Mouse (Mus musculus): ENCODE results near the gene Bst1. TPM values are rescaled to one million over a fixed set of nuclear protein-coding genes. Genes with fewer than 3 reads are reported as not detected.

The Bst1 gene
- polyA plus RNA-seq, 1 experiment = 3.3 TPM

GRCm38 (mm10) chr5:43810427-43811062, 8.1 kb upstream of the Bst1 start:
- DNase-seq (ENCODE audit: low spot score) = no peak

DNA sequence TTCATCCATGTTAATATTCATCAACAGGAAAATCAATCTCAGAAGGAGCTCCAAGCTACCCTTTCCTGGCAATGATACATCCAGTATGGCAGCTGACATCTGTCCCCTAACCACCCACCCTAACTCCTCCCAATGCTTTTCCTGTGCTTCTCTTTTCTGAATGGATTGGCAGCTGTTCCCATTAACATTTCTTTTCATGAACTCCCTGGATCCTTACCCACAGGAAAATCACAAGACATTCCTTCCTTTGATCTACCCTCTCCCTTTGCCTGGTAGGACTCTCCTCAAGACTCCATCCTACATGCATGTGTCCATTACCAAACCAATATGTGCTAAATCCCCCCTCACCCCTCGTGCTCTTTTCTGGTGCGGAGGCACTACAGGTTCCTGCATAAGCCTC, 4.1 kb upstream of the Bst1 start:
- no peak for DNase-seq (ENCODE audit: low spot score)

DNA sequence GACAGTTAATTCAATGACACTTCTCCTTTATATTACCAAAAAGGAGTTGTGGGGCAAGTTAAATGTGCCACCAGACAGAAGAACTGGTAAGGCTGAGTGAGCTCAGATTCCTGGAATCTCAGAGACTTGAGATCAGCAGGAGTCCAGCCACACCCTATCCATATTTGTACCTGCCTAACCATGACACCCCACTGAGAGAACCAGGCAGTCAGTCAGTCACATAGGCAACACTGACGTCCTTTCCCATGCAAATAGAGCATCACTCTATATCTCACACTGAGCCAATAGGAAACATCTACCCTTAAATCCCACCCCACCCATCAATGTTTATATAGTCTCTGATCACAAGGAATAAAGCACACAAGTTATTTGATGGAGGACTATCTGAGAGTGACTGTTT, 2.9 kb upstream of the Bst1 start:
- DNase-seq (ENCODE audit: low spot score) = no peak

GRCm38 (mm10) chr5:43820785-43821184, 2.1 kb downstream of the Bst1 start:
- no peak for DNase-seq (ENCODE audit: low spot score)

GRCm38 (mm10) chr5:43821538-43821937, 2.9 kb downstream of the Bst1 start, which contains the start of gene Fbxl5:
Gene Fbxl5, minus strand, starts transcription at chr5:43821638.
- no peak for DNase-seq (ENCODE audit: low spot score)

DNA sequence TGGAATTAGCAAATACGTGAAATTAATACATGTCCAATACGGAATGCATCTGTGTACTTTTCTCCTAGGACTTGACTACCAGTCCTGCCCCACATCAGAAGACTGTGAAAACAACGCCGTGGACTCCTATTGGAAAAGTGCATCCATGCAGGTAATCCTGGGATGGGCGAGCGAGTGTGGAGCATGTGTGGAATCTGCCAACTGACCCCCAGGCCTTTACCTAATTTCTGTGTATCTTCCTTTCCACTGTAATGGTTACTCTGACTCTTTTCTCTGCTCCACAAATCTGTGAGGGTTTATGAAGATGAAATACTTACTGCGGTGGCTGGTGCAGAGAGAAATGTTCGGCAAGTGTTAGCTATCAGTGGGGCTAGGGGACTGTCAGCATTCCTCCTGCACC, 3.5 kb downstream of the Bst1 start:
- DNase-seq (ENCODE audit: low spot score) = no peak

- no peak for DNase-seq (ENCODE audit: low spot score)
Observed at GRCm38 (mm10) chr5:43822824-43823223, 4.1 kb downstream of the Bst1 start.

DNA sequence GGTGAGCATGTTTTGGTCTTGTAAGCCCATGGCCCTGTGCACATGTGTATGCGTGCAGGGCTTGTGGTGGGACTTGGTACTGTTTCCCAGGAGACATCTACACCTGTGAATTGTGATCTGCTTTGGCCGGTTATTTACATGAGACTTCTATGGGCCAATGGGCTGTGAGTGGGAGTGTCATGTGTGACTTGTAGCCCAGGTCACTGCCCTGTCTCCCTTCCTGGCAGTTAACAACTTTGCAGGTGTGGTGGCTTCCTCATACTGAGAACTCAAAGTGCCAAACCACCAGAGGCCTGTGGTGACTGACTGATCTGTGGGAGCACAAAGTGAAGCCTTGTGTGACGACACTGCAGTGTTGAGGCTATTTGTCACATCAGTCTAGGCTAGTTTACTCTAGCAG, 5.9 kb downstream of the Bst1 start:
- DNase-seq (ENCODE audit: low spot score) = no peak

DNA sequence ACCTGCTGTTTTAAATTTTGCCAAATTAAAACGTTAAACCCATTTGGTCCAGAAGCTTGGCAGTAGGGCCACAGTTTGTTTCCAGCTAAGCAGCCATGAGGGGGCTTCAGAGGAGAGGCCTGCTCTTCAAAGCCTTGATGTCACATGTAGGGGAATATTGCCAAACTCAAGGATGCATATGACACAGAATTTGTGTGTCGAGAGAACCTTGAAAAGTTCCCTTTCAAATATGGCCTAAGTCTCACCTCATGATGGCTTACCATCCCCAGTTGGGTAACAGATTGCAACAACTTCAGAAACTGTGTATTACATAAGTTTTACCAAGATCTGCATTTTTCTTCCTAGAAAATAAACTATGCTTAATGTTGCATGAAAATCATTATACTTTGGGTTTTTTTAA, 8.2 kb downstream of the Bst1 start:
- no peak for DNase-seq (ENCODE audit: low spot score)

DNA sequence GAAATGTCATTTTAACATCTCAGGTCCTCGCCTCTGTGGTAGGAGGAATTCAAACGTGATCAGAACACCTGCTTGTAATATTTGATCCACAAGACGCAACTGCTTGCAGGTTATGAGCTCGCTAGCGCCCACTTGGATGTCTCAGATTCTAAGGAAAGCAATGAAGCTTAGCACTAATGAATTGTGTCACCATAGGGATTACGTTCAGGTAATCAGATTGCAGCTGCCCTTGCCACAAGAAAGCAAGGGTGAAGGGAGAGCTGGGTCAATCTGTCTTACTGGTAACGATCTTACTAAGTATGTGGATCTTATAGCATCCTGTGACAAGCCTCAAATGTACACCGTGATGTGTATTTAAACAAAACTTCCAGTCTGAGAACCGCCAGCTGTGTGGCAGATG, 8.7 kb downstream of the Bst1 start:
- no peak for DNase-seq (ENCODE audit: low spot score)

- no peak for DNase-seq (ENCODE audit: low spot score)
Observed at GRCm38 (mm10) chr5:43836590-43836989, 17.9 kb downstream of the Bst1 start.

DNA sequence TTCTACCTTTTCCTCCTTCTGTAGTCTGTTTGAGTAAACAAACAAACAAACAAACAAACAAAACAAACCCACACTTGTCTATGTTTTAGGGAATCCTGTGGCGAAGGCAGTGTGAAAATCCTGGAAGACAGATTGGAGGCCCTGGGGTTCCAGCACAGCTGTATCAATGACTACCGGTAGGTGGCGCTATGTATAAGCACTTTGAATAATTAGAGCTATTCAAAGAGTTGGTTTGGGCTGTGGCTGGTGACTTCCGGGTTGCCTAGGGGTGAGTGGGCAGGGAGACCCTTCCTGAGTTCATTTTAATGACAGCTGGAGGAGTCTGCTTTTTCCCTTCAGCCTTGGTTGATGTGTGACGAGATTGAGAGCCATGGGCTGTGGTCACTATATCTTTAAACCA, 18.7 kb downstream of the Bst1 start:
- no peak for DNase-seq (ENCODE audit: low spot score)

DNA sequence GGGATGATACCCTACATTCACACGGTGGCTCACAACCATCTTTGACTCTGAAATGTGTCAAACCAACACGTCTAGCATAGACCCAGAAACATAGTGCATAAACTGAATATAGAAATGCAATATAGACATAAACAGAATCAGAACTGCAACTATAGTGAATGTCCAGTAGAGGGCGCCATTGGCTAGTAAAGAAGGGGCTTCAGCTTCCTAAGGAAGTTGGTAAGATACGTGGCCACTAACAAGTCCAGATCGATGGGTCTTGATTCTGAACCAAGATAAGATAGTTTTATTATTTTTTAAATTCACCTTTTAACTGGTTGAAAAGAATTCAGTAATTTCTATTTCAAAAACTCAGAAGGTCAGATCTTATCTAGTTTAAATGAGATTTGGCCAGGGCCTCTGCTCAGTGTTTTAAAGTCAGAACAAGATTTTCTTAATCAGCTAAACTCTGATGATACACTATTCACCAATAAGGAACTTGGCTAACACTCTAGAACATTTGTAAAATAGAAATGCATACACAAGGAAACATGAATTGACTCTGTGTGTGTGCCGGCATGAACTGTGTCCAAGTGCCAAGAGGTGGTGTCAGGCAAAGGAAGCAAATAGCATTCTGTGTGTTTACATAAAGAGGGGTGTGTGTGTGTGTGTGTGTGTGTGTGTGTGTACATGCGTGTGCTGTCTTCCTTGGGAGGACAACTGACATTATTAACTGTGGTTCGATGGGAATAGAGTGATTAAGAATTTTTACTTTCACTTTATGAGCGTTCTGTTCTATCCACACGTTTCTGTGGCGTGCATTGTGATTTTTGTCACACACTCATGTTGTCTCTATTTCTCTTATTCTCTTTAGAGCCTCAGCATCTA, 22.7 kb downstream of the Bst1 start:
- no peak for DNase-seq (ENCODE audit: low spot score)

- no peak for DNase-seq (ENCODE audit: low spot score)
Observed at GRCm38 (mm10) chr5:43842011-43842285, 23.3 kb downstream of the Bst1 start.

DNA sequence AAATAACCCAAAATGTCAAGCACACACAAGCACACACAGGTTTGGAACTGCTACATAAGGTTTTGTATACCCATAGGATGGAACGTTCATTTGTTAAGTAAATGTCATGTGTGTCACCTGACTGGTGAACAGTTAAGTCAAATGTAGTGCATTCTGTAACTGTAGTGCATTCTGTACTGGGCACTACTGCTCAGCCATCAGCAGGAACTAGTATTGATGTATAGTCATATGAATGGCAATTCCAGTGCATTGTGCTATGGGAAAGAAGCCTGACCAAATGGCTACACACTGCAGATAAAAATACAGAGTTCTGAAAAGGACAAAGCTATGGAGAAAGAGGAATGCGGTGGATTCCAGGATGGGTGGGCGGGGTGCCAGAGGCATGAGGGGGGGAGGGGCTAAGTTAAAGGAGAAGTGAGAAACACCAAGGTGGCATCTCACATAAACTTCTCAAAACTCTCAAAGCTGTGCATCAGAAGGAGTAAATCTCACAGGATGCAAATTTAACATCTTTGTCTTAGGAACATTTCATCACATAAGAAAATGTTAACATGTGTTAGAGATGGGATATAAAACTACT, 24.0 kb downstream of the Bst1 start:
- no peak for DNase-seq (ENCODE audit: low spot score)

DNA sequence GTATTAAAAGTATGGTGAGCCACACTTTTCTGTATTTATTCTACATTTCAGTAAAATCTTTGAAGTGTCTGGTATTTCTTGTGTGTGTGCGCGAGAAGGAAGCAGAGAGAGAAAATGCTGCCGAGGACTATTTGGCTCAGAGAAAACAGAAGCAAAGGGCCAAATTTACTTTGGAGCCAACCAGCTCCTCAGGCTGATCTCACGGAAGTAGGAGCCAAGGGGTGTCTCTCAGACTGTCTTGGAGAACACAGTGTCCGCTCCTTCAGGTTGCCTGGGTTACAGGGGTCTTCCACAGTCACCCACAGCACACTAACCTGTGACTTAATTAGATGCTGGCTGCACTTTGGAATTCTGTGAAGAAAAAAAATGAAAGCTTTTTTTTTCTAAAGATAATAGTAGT, 26.4 kb downstream of the Bst1 start:
- DNase-seq (ENCODE audit: low spot score) = no peak

- no peak for DNase-seq (ENCODE audit: low spot score)
Observed at GRCm38 (mm10) chr5:43845646-43846045, 27.0 kb downstream of the Bst1 start.

DNA sequence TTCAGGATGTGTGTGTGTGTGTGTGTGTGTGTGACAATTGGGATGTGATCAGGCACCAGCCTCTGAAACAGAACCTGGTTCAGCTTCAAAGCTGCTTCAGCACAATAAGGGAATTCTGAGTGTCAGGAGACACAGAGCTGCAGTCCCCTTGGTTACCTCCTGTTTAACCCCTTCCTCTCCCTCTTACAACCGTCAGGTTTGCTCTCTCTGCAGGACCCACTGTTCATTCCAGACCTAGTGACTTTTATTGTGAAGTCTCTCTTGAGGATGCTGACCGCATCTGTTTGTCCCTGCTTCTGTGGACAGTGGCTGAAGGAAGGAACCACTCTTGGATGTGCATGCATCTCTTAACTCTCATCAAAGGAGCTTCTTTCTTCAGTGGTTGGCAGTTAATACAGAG, 27.5 kb downstream of the Bst1 start:
- DNase-seq (ENCODE audit: low spot score) = no peak

DNA sequence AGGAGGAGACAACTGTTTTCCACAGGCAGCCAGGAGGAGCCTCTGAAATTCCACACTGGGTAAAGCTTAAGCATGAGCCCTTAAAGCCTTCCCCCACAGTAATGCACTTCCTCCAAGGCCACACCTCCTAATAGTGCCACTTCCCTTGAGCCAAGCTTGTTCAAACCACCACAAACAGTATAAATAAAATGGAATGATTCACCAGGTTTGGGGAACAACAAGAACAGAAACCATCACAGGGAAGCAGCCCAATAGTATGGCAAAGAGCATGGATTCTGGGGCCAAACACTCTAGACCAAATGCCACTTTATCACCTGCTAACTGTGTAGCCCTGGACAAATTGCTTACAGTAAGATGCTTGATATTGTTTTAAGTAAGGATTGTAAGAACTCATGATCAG, 28.9 kb downstream of the Bst1 start:
- no peak for DNase-seq (ENCODE audit: low spot score)

DNA sequence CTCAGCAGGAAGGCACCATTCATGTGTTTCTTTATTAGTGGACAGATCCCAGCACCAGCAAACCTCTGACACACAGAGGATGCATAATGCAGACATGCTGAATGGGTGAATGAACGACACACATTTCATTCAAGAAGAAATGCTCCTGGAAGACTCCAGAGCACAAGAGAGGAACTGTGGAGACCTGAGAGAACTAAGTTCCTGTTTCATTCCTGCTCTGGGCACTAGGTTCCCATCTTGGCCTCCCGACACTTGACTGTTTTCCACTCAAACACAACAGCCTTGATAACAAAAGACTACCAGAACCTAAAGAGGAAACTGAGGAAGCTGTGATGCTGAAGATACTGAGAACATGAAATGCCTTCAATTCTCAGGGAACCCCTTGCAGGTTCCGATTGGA, 29.6 kb downstream of the Bst1 start:
- no peak for DNase-seq (ENCODE audit: low spot score)

DNA sequence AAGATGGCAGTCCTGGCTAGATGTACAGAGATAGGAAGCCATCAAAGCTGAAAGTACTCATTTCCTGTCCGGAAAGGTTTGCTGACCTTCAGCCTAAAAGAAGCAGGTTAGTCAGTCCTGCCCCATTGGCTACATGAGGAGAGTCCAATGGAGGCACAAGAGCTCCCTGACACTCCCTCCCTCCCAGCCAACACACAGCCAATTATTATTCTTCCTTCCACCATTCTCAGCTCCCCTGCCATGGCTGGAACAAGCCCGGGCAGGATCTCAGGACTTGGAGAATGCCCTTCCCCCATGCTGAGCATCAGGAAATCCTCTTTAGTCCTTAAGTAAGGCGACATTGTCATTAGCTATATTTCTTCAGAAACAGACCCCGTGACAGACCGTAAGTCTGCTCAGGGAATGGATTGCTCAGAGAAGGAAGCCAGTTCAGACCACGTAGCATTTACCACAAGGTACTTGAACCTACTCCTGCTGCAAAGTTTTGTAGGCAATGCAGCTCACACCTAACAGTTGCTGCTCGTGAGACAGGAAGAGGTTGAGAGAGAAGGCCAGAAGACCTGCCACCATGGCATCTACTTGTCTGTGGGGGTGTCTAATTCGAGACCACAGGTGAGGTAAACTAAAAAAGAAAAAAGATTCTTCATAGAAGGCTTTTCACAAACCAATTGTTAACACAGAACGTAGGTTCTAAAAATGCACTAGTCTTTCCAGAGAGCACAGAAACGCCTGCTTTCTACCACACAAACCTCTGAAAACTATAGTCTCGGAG, 34.6 kb downstream of the Bst1 start:
- no peak for DNase-seq (ENCODE audit: low spot score)

GRCm38 (mm10) chr5:43853868-43854488, 35.3 kb downstream of the Bst1 start:
- no peak for DNase-seq (ENCODE audit: low spot score)

Data from urinary bladder, adult 2 months (tissue).